Mouse (Mus musculus): ENCODE results near the gene Pnldc1. TPM values are rescaled to one million over a fixed set of nuclear protein-coding genes. Genes with fewer than 3 reads are reported as not detected.
"Not testable (repeated sequence)": the region's sequence is repeated elsewhere in the genome, so short reads cannot be mapped to it uniquely, and the experiment has no call there.

Gene Pnldc1
- polyA plus RNA-seq, 1 experiment from 2014 or later: 2.2 TPM

- not testable (repeated sequence) for ATAC-seq (ENCODE audit: low FRiP score); H3K9me3 ChIP-seq; H3K4me1 ChIP-seq (replicated peaks); H3K4me2 ChIP-seq; H3K36me3 ChIP-seq; H3K27ac ChIP-seq; H3K27me3 ChIP-seq; H3K9ac ChIP-seq; H3K4me3 ChIP-seq
- WGBS: 89% methylated on average over 5 of the region's 5 CpGs
Observed at GRCm38 (mm10) chr17:12931576-12931975, 21.5 kb upstream of the Pnldc1 start.

- H3K36me3 ChIP-seq: peaks cover 59% of the 10 kb centered on the region
- ATAC-seq (ENCODE audit: low FRiP score): no peak
- no peak overlapping the region for H3K4me2 ChIP-seq
- no peak overlapping the region for H3K9ac ChIP-seq
- no peaks in the 10 kb centered on the region for H3K27me3 ChIP-seq
- H3K9me3 ChIP-seq: no peaks in the 10 kb centered on the region
- no peak overlapping the region for H3K4me3 ChIP-seq
- 86% methylated on average over 8 of the region's 8 CpGs for WGBS
- no peak overlapping the region for H3K27ac ChIP-seq
- no peaks in the 10 kb centered on the region for H3K4me1 ChIP-seq (replicated peaks)
Observed at GRCm38 (mm10) chr17:12925703-12926180, 15.7 kb upstream of the Pnldc1 start.

- peaks cover 66% of the 10 kb centered on the region for H3K36me3 ChIP-seq
- H3K27ac ChIP-seq: no peak overlapping the region
- 96% methylated on average over 3 of the region's 3 CpGs for WGBS
- no peak for ATAC-seq (ENCODE audit: low FRiP score)
- H3K4me2 ChIP-seq: no peak overlapping the region
- H3K4me3 ChIP-seq: no peak overlapping the region
- no peaks in the 10 kb centered on the region for H3K4me1 ChIP-seq (replicated peaks)
- no peaks in the 10 kb centered on the region for H3K27me3 ChIP-seq
- H3K9me3 ChIP-seq: no peaks in the 10 kb centered on the region
- no peak overlapping the region for H3K9ac ChIP-seq
Observed at GRCm38 (mm10) chr17:12925001-12925400, 15.0 kb upstream of the Pnldc1 start.

- Histone ChIP-seq H3K9me3 (no peaks in the 10 kb centered on the region), H3K4me1 (replicated peaks) (peaks cover 8% of the 10 kb centered on the region), H3K4me2 (no peak overlapping the region), H3K36me3 (peaks cover 69% of the 10 kb centered on the region), H3K9ac (no peak overlapping the region), H3K27ac (no peak overlapping the region), H3K4me3 (no peak overlapping the region), H3K27me3 (no peaks in the 10 kb centered on the region)
- WGBS: 94% methylated on average over 1 of the region's 1 CpGs
- no peak for ATAC-seq (ENCODE audit: low FRiP score)
Observed at GRCm38 (mm10) chr17:12921073-12921472, 11.0 kb upstream of the Pnldc1 start.

- H3K27ac ChIP-seq: peak overlapping the region; percentile 91
- peaks cover 51% of the 10 kb centered on the region for H3K36me3 ChIP-seq
- under 1% methylated on average over 40 of the region's 40 CpGs for WGBS
- peaks cover 17% of the 10 kb centered on the region for H3K4me1 ChIP-seq (replicated peaks)
- ATAC-seq (ENCODE audit: low FRiP score): peak; percentile 76
- peak overlapping the region; percentile 93 for H3K4me3 ChIP-seq
- H3K4me2 ChIP-seq: peak overlapping the region; percentile 81
- no peaks in the 10 kb centered on the region for H3K27me3 ChIP-seq
- peak overlapping the region; percentile 97 for H3K9ac ChIP-seq
- H3K9me3 ChIP-seq: no peaks in the 10 kb centered on the region
Observed at GRCm38 (mm10) chr17:12916588-12917380, 6.8 kb upstream of the Pnldc1 start.

- WGBS: under 1% methylated on average over 56 of the region's 56 CpGs
- Histone ChIP-seq H3K4me1 (replicated peaks) (peaks cover 17% of the 10 kb centered on the region), H3K9me3 (no peaks in the 10 kb centered on the region), H3K36me3 (peaks cover 52% of the 10 kb centered on the region), H3K27ac (peak within 1 kb of the TSS; percentile 91), H3K4me3 (peak within 1 kb of the TSS; percentile 93), H3K9ac (peak within 1 kb of the TSS; percentile 97), H3K4me2 (peak within 1 kb of the TSS; percentile 81), H3K27me3 (no peaks in the 10 kb centered on the region)
- peak; percentile 100 for ATAC-seq (ENCODE audit: low FRiP score)
Observed at GRCm38 (mm10) chr17:12915881-12916583, 6.0 kb upstream of the Pnldc1 start, which contains the start of gene Mrpl18. TSS of gene Mrpl18 (minus strand) at chr17:12916345.

GRCm38 (mm10) chr17:12915488-12915880 is 5.5 kb upstream of the Pnldc1 start, which contains the start of gene Tcp1:
TSS of gene Tcp1 (plus strand) at chr17:12915701.
- Histone ChIP-seq H3K4me2 (peak within 1 kb of the TSS; percentile 81), H3K27ac (peak within 1 kb of the TSS; percentile 91), H3K9me3 (no peaks in the 10 kb centered on the region), H3K9ac (peak within 1 kb of the TSS; percentile 97), H3K4me1 (replicated peaks) (peaks cover 17% of the 10 kb centered on the region), H3K36me3 (peaks cover 52% of the 10 kb centered on the region), H3K4me3 (peak within 1 kb of the TSS; percentile 93), H3K27me3 (no peaks in the 10 kb centered on the region)
- peak; percentile 26 for ATAC-seq (ENCODE audit: low FRiP score)
- 1% methylated on average over 18 of the region's 18 CpGs for WGBS

GRCm38 (mm10) chr17:12910391-12910790 is 361 bp upstream of the Pnldc1 start:
- H3K27ac ChIP-seq: no peak overlapping the region
- H3K9ac ChIP-seq: no peak overlapping the region
- peaks cover 53% of the 10 kb centered on the region for H3K36me3 ChIP-seq
- no peak overlapping the region for H3K4me3 ChIP-seq
- no peak for ATAC-seq (ENCODE audit: low FRiP score)
- 92% methylated on average over 8 of the region's 8 CpGs for WGBS
- H3K9me3 ChIP-seq: no peaks in the 10 kb centered on the region
- no peaks in the 10 kb centered on the region for H3K27me3 ChIP-seq
- H3K4me1 ChIP-seq (replicated peaks): peaks cover 8% of the 10 kb centered on the region; the same call in 1 of the 2 replicates
- no peak overlapping the region for H3K4me2 ChIP-seq

GRCm38 (mm10) chr17:12906436-12906835 is 3.6 kb downstream of the Pnldc1 start:
- Histone ChIP-seq H3K27me3 (no peaks in the 10 kb centered on the region), H3K9ac (no peak overlapping the region), H3K36me3 (peaks cover 50% of the 10 kb centered on the region), H3K4me1 (replicated peaks) (0 out of 2 replicates have a peak, but pooled peaks cover 4% of the 10 kb centered on the region), H3K27ac (no peak overlapping the region), H3K4me2 (no peak overlapping the region), H3K9me3 (no peaks in the 10 kb centered on the region), H3K4me3 (no peak overlapping the region)
- WGBS: 95% methylated on average over 9 of the region's 9 CpGs
- no peak for ATAC-seq (ENCODE audit: low FRiP score)

- no peak for ATAC-seq (ENCODE audit: low FRiP score)
- Histone ChIP-seq H3K27ac (no peak overlapping the region), H3K4me3 (no peak overlapping the region), H3K36me3 (peaks cover 49% of the 10 kb centered on the region), H3K27me3 (no peaks in the 10 kb centered on the region), H3K9me3 (no peaks in the 10 kb centered on the region), H3K9ac (no peak overlapping the region), H3K4me2 (no peak overlapping the region), H3K4me1 (replicated peaks) (0 out of 2 replicates have a peak, but pooled peaks cover 4% of the 10 kb centered on the region)
- 89% methylated on average over 4 of the region's 4 CpGs for WGBS
Observed at GRCm38 (mm10) chr17:12905810-12906209, 4.2 kb downstream of the Pnldc1 start.

- 87% methylated on average over 1 of the region's 1 CpGs for WGBS
Observed at GRCm38 (mm10) chr17:12904349-12904748, 5.7 kb downstream of the Pnldc1 start.

More at GRCm38 (mm10) chr17:12904349-12904748, 5.7 kb downstream of the Pnldc1 start:
- H3K9me3 ChIP-seq: no peaks in the 10 kb centered on the region
- no peak for ATAC-seq (ENCODE audit: low FRiP score)
- H3K4me3 ChIP-seq: no peak overlapping the region
- 0 out of 2 replicates have a peak, but pooled peaks cover 4% of the 10 kb centered on the region for H3K4me1 ChIP-seq (replicated peaks)
- no peak overlapping the region for H3K27ac ChIP-seq
- H3K4me2 ChIP-seq: no peak overlapping the region
- H3K27me3 ChIP-seq: no peaks in the 10 kb centered on the region
- no peak overlapping the region for H3K9ac ChIP-seq
- H3K36me3 ChIP-seq: peaks cover 48% of the 10 kb centered on the region
